Mouse (Mus musculus) hindbrain, embryonic 11.5 days (tissue): ENCODE results near the gene Angptl6. TPM values are rescaled to one million over a fixed set of nuclear protein-coding genes. Genes with fewer than 3 reads are reported as not detected.

Experiments used
- ATAC-seq: fragments of 200-750 bp; cut with Nextera tagmentation; 2 replicates; pipeline ENCODE4 v1.8.0; 2017; ENCODE audit warnings: mild to moderate bottlenecking, moderate TSS enrichment, moderate library complexity; ENCODE audit not compliant: low FRiP score
- DNase-seq: peaks from one replicate; pipeline ENCODE4 v3.0.0-alpha.2; 2015; ENCODE audit warnings: low spot score
- H3K27ac ChIP-seq: fragments of 300-500 bp; sonication (generic); 2 replicates; pipeline ENCODE4 v1.5.1; 2014; ENCODE audit warnings: mild to moderate bottlenecking, low read depth, low read length
- H3K27me3 ChIP-seq: fragments of 300-500 bp; sonication (generic); 2 replicates; pipeline ENCODE4 v1.6.1; 2014; ENCODE audit warnings: mild to moderate bottlenecking, low read length, moderate library complexity, mixed read lengths; ENCODE audit not compliant: control insufficient read depth, insufficient read depth
- H3K36me3 ChIP-seq: fragments of 300-500 bp; sonication (generic); 2 replicates; pipeline ENCODE4 v1.6.1; 2014; ENCODE audit warnings: mild to moderate bottlenecking, low read length, moderate library complexity, mixed read lengths; ENCODE audit not compliant: control insufficient read depth, insufficient read depth
- H3K4me1 ChIP-seq: fragments of 300-500 bp; sonication (generic); replicated peaks from 2 replicates; pipeline ENCODE4 v1.6.1; 2014; ENCODE audit warnings: low read length, mixed read lengths; ENCODE audit not compliant: control insufficient read depth, insufficient read depth
- H3K4me2 ChIP-seq: fragments of 300-500 bp; sonication (generic); replicated peaks from 2 replicates; pipeline ENCODE4 v1.6.1; 2014; ENCODE audit warnings: mild to moderate bottlenecking, low read depth, low read length
- H3K4me3 ChIP-seq: fragments of 300-500 bp; sonication (generic); 2 replicates; pipeline ENCODE4 v1.5.1; 2014; ENCODE audit warnings: low read depth, low read length
- H3K9ac ChIP-seq: fragments of 300-500 bp; sonication (generic); 2 replicates; pipeline ENCODE4 v1.6.1; 2014; ENCODE audit warnings: low read depth, low read length
- H3K9me3 ChIP-seq: fragments of 300-500 bp; sonication (generic); 2 replicates; pipeline ENCODE4 v1.6.1; 2016; ENCODE audit warnings: low read length; ENCODE audit not compliant: control insufficient read depth
- WGBS: fragments of 180-500 bp; shearing (Covaris S2); extraction: QIAGEN DNeasy Blood & Tissue Kit; methylation state at CpG from one replicate; pipeline ENCODE4 v1.1.7; 2014; 5-methylcytosine and 5-hydroxymethylcytosine counted together
- polyA plus RNA-seq: library from polyadenylated mRNA; unstranded; fragments of >200 nt; fragmentation: Nextera tagmentation; extraction: Ambion mirVana; gene quantifications from 2 replicates; pipeline ENCODE4 v1.2.1, GENCODE M21; 2014

Gene Angptl6
- polyA plus RNA-seq, 1 experiment from 2014 or later: 4.9 TPM

DNA sequence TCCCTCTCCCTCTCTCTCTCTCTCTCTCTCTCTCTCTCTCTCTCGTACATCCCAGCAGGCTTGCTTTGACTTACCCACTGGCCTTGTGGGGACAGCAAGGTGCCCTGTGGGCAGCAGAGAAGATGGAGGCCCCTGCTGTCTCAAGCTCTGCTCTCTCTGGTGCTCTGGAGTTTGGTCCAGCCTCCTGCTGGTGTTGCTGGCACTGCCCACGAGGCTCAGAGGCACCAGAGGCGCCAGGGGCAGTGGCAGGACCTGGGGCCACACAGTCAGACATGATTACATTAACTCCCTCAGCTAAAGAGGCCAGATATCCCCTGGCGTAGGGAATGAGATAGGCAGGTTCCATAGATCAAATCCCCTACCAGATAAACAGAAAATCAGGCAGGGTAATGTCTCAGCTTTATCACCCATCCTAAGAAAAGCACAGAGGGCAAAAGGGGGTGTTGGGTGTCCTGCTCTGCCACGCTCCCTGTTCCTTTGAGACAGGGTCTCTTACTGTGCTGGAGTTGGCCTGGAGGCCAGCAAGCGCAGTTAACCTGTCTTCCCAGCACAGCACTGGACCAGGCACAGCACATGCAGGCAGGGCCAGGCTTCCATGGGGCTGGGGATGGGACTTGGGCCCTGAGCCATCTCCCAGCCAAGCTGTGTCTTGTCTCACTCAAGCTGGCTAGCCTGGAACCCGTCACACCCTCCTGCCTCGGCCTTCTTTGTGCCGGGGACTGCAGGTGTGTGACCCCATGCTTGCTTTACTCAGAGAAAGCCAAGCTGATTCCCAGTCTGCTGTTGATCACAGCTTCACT is 3.0 kb downstream of the Angptl6 start:
- WGBS: 79% methylated on average over 8 of the region's 9 CpGs
- Histone ChIP-seq H3K36me3 (no peaks in the 10 kb centered on the region), H3K4me2 (no peak overlapping the region), H3K4me1 (no peaks in the 10 kb centered on the region; the same call in 1 of the 2 replicates), H3K9me3 (no peaks in the 10 kb centered on the region), H3K4me3 (no peak overlapping the region), H3K27ac (no peak overlapping the region), H3K9ac (no peak overlapping the region), H3K27me3 (no peaks in the 10 kb centered on the region)
- no peak for ATAC-seq
- DNase-seq: no peak

DNA sequence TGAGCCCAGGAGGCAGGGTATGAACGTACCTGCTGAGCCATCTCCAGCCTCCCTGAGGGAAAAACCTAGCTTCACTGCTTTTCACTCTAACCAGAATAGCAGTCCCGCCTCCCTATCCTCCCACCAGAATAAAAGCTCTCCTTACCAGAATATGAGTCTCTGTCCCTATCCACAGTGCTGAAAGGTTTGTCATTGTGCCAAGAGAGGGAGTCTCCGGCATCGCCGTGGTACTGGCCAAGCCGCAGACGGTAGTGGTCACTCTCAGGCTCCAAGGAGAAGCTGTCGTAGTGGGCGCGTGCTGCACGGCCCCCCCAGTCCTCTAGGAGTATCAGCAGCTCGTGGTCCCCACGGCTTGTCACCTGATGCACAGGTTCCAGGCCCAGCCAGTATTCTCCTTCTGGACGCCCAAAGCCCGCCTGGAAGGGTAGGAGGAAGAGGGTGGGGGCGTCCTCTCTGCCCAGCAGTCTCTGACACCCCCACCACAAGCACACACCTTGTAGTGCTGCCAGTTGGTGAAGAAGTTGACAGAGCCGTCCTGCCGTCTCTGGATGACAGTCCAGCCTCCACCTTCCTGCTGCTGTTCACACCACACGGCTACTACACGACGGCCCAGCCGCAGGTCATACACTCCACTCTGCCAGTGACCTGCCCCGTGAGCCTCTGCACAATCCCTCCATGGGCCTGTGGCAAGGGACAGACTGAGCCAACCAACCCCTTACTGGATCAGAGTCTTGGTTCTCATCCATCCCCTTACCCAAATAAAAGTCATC is 4.3 kb downstream of the Angptl6 start:
- no peak for ATAC-seq
- no peak for DNase-seq
- WGBS: 66% methylated on average over 23 of the region's 23 CpGs
- Histone ChIP-seq H3K27ac (no peak overlapping the region), H3K4me3 (no peak overlapping the region), H3K9ac (no peak overlapping the region), H3K4me2 (no peak overlapping the region), H3K4me1 (no peaks in the 10 kb centered on the region; the same call in 1 of the 2 replicates), H3K36me3 (no peaks in the 10 kb centered on the region), H3K27me3 (peaks cover 5% of the 10 kb centered on the region), H3K9me3 (no peaks in the 10 kb centered on the region)

DNA sequence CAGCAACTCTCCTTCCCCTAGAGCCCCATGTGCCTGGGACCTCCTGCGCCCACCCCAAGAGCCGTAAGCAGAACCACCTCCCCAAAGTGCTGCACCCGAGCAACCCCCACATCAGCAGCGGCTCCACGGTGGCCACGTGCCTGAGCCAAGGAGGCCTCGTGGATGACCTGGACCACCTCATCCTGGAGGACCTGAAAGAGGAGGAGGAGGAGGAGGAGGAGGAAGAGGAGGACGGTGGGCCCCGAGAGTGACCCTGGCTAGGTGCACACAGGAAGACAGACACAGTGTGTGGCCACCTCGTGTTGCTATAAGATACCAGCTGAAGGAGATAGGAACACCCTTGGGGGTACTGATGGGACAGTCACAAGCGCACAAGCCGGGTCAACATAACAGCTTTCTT is 6.0 kb downstream of the Angptl6 start:
- no peaks in the 10 kb centered on the region for H3K4me1 ChIP-seq
- DNase-seq (no peak), ATAC-seq (no peak)
- no peaks in the 10 kb centered on the region for H3K36me3 ChIP-seq
- no peak overlapping the region for H3K27ac ChIP-seq
- H3K4me3 ChIP-seq: no peak overlapping the region
- WGBS: 89% methylated on average over 12 of the region's 12 CpGs
- H3K27me3 ChIP-seq: peaks cover 22% of the 10 kb centered on the region
- H3K9me3 ChIP-seq: no peaks in the 10 kb centered on the region
- H3K9ac ChIP-seq: no peak overlapping the region
- no peak overlapping the region for H3K4me2 ChIP-seq

DNA sequence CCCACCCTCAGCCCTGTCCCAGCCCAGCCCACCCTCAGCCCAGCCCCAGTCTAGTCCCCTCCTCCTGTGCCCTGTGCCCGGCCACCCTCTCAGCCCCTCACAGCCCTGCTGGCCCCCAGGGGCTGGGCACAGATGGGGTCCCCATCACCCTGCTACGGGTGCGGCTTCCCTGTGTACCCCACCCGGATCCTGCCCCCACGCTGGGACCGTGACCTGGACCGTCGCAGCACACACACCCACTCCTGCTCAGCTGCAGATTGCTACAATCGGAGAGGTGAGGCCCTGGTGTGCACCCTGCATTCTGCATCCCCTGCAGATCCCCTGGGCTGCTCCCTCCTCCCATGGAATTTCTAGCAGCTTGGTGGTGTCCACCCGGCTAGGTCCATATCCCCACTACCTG is 6.5 kb downstream of the Angptl6 start:
- Histone ChIP-seq H3K27me3 (peaks cover 25% of the 10 kb centered on the region), H3K27ac (no peak overlapping the region), H3K9ac (no peak overlapping the region), H3K9me3 (no peaks in the 10 kb centered on the region), H3K4me1 (no peaks in the 10 kb centered on the region), H3K4me3 (no peak overlapping the region), H3K36me3 (no peaks in the 10 kb centered on the region), H3K4me2 (no peak overlapping the region)
- DNase-seq (no peak), ATAC-seq (no peak)
- WGBS: 87% methylated on average over 10 of the region's 10 CpGs

DNA sequence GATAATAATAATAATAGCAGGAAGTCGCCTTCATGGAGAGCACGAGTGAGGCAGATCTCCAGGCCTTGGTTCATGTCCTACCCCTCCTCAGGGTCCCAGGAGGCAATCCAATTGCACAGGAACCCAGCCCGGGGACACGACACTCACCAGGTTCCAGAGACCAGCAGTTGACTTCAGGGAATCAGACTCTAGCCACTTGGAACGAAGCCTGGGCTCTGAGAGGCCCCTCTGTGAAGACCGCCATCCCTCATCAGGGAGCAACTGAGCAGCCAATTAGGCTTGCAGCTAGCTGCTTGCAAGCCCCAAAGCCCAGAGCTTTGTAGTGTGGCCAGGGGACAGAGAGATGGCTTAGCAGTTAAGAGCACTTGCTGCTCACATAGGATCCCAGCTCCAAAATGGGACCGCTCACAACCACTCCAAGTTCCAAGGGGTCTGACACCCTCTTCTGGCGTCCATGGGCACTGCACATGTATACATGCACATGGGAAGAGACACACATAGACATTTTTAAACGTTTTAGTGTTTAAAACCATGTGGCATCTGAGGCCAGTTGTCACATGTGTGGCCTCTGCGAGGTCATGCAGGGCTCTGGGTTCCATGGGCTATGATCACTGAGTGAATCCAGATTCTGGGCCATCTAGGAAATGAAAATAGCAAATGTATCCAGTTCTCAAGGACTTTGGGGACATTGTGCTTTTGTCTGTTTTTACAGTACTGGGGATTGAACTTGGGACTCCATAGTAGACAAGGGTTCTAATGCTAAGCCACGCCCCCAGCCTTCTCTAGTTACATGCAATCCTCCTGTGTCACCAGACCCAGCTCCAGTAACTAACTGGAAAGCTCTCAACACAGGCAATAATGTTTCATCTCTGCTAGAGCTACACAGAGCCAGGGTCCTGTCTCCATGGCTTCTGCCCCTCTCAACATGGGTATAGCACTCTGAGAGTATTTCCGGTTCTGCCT is 9.0 kb downstream of the Angptl6 start:
- Histone ChIP-seq H3K4me1 (no peaks in the 10 kb centered on the region), H3K4me2 (no peak overlapping the region), H3K27ac (no peak overlapping the region), H3K27me3 (peaks cover 30% of the 10 kb centered on the region), H3K4me3 (no peak overlapping the region), H3K36me3 (no peaks in the 10 kb centered on the region), H3K9me3 (no peaks in the 10 kb centered on the region), H3K9ac (no peak overlapping the region)
- no peak for ATAC-seq
- 79% methylated on average over 12 of the region's 12 CpGs for WGBS
- DNase-seq: no peak

DNA sequence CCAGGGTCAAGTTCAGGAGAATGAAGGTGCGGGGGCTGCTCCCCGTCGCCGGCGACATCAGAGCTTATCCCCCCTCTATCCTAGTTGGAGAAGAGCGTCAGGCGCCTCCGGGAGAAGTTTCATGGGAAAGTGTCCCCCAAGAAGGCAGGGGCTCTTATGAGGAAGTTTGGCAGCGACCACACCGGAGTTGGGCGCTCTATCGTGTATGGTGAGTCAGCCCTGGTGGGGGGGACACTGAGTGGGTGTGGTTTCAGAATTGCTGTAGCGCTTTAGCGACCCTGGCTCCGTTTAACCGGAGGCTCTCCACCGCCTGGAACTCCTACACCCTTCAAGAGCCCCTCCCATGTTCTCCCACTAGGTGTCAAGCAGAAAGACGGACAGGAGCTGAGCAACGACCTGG is 10.3 kb downstream of the Angptl6 start:
- no peak overlapping the region for H3K9ac ChIP-seq
- H3K36me3 ChIP-seq: no peaks in the 10 kb centered on the region
- no peak for DNase-seq
- peaks cover 30% of the 10 kb centered on the region for H3K27me3 ChIP-seq
- H3K9me3 ChIP-seq: no peaks in the 10 kb centered on the region
- no peaks in the 10 kb centered on the region for H3K4me1 ChIP-seq
- H3K4me3 ChIP-seq: no peak overlapping the region
- 5% methylated on average over 19 of the region's 19 CpGs for WGBS
- ATAC-seq: no peak
- no peak overlapping the region for H3K4me2 ChIP-seq
- H3K27ac ChIP-seq: no peak overlapping the region

DNA sequence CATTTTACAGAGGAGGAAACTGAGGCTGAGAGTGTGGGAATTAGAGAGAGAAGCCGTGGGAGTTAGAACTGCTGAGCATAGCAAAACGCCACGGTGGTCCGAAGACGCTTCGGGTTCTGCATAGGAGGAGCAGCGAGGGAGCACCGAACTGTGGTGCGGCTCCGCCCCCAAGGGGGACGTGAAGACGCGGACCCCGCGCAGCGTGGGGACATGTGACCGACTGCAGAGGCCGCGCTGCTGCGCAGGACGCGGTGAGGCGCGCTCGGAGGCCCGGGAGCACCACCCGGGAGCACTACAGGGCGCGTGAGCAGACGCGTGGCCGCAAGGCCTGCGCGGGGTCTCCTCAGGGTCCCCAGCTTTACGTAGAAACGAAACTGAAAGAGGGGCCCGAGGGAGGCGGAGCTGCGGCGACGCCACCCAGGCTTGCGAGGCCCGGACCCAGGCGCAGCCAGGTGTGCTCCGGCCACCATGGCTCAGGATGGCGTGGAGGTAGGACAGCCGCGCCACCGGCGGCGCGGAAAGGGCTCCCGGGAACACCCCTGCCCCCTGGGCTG is 11.0 kb downstream of the Angptl6 start, which contains the start of gene A230050P20Rik:
A230050P20Rik (plus strand) TSS at position 195 of the 554 bp plus-strand sequence.
- ATAC-seq: no peak

DNA sequence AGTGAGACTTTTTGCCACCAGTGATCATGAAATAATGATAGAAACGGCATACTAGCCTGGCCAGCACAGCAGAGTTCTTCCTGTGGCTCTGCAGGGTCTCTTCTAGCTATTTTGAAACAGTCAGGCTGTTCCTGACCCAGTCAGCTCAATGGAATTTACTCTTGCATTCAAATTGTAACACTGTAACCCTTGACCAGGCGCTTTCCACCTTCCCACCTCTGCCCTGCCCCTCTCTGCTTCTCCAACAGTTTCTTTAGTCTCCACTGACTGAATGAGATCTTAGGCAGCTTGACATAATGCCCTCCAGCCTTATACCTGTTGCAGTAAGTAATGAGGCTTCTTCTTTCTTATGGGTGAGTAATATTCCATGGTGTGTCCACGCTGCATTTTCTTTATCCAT is 12.6 kb downstream of the Angptl6 start:
- WGBS: 60% methylated on average over 3 of the region's 3 CpGs
- DNase-seq (no peak), ATAC-seq (no peak)
- Histone ChIP-seq H3K9me3 (no peaks in the 10 kb centered on the region), H3K4me1 (no peaks in the 10 kb centered on the region), H3K4me3 (no peak overlapping the region), H3K36me3 (no peaks in the 10 kb centered on the region), H3K4me2 (no peak overlapping the region), H3K9ac (no peak overlapping the region), H3K27ac (no peak overlapping the region), H3K27me3 (peaks cover 30% of the 10 kb centered on the region)

More for the DNA sequence above, 11.0 kb downstream of the Angptl6 start, which contains the start of gene A230050P20Rik:
- 11% methylated on average over 46 of the region's 53 CpGs for WGBS
- Histone ChIP-seq H3K9me3 (no peaks in the 10 kb centered on the region), H3K4me2 (peak within 1 kb of the TSS; percentile 19; the same call in 1 of the 2 replicates), H3K4me3 (peak within 1 kb of the TSS; percentile 13), H3K36me3 (no peaks in the 10 kb centered on the region), H3K27ac (no peak within 1 kb of the TSS), H3K9ac (no peak within 1 kb of the TSS), H3K27me3 (peaks cover 30% of the 10 kb centered on the region), H3K4me1 (no peaks in the 10 kb centered on the region)
- no peak for DNase-seq
